Comparison of ENCODE assay signal across 8 mouse cellular contexts in the genomic region with DNA sequence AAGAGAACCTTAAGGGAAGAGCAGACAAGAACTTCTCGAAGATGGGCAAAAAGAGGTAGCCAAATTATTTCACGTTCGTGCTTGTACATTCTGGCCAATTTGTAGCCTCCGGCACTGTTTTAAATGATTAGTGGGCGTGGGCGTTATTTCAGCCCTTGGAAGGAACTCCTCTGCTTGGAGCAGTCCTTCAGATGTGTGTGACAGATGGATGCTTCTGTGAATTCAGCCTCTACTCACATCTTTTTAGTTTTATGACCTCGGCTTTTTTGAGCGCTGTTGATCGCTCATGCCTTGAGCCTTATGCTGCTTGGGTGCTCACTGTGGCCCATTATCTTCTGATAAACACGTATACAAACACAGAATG. TPM values are rescaled to one million over a fixed set of nuclear protein-coding genes. Genes with fewer than 3 reads are reported as not detected.
DNase-seq lines count a peak whose midpoint lies in the region; ATAC-seq and TF ChIP-seq lines count a peak whose summit lies in the region.

No protein-coding gene starts in this region.

- no peaks in the 10 kb centered on the region for H3K9me3 ChIP-seq in kidney, embryonic 15.5 days (replicated peaks)
- no peaks in the 10 kb centered on the region for H3K9me3 ChIP-seq in intestine, embryonic 14.5 days (ENCODE audit: control insufficient read depth, low read length)
- H3K9me3 ChIP-seq in midbrain, postnatal 0 days (ENCODE audit: low read length) = no peaks in the 10 kb centered on the region

- no peak for DNase-seq in kidney, postnatal 10 days
- peak; percentile 0 for DNase-seq in embryo, embryonic 11.5 days (ENCODE audit: low read depth, low spot score)
- DNase-seq in intestine, embryonic 14.5 days (ENCODE audit: low spot score) = peak; percentile 58
- DNase-seq in midbrain, postnatal 0 days (ENCODE audit: low spot score) = no peak
- DNase-seq in cerebellum, postnatal 10 days = no peak
- DNase-seq in left cerebral cortex, adult 18-20 months (ENCODE audit: low spot score in 2 of 2) = no peak
- DNase-seq in B cell, adult 2 months = no peak

- peak overlapping the region; percentile 99 for H3K4me2 ChIP-seq in kidney, embryonic 15.5 days
- H3K4me2 ChIP-seq in intestine, embryonic 14.5 days (ENCODE audit: low read length) = peak overlapping the region; percentile 99
- peak overlapping the region; percentile 94 for H3K4me2 ChIP-seq in midbrain, postnatal 0 days (ENCODE audit: low read depth, low read length, poor library complexity, severe bottlenecking)

- H3K4me3 ChIP-seq in kidney, embryonic 15.5 days (replicated peaks) = peak overlapping the region; percentile 62
- H3K4me3 ChIP-seq in intestine, embryonic 14.5 days (ENCODE audit: low read depth, low read length) = peak overlapping the region; percentile 51
- H3K4me3 ChIP-seq in midbrain, postnatal 0 days (ENCODE audit: low read depth, low read length) = peak overlapping the region; percentile 55

- 18% methylated on average over 10 of the region's 10 CpGs for WGBS in kidney, embryonic 15.5 days
- 25% methylated on average over 10 of the region's 10 CpGs for WGBS in intestine, embryonic 14.5 days
- WGBS in midbrain, postnatal 0 days = 28% methylated on average over 10 of the region's 10 CpGs

- no peaks in the 10 kb centered on the region for H3K36me3 ChIP-seq in kidney, embryonic 15.5 days
- H3K36me3 ChIP-seq in intestine, embryonic 14.5 days (ENCODE audit: control insufficient read depth, insufficient read depth, low read length) = no peaks in the 10 kb centered on the region
- no peaks in the 10 kb centered on the region for H3K36me3 ChIP-seq in midbrain, postnatal 0 days (ENCODE audit: insufficient read depth, low read length)

- H3K27me3 ChIP-seq in kidney, embryonic 15.5 days = peaks cover 6% of the 10 kb centered on the region; the same call in 1 of the 2 replicates
- 0 out of 2 replicates have a peak, but pooled peaks cover 5% of the 10 kb centered on the region for H3K27me3 ChIP-seq in intestine, embryonic 14.5 days (replicated peaks; ENCODE audit: control insufficient read depth, insufficient read depth, low read length)
- no peaks in the 10 kb centered on the region for H3K27me3 ChIP-seq in midbrain, postnatal 0 days (ENCODE audit: insufficient read depth, low read length)

- peaks cover 9% of the 10 kb centered on the region for H3K4me1 ChIP-seq in kidney, embryonic 15.5 days
- no peaks in the 10 kb centered on the region; the same call in 1 of the 2 replicates for H3K4me1 ChIP-seq in intestine, embryonic 14.5 days (replicated peaks; ENCODE audit: control insufficient read depth, insufficient read depth, low read length)
- H3K4me1 ChIP-seq in midbrain, postnatal 0 days (ENCODE audit: insufficient read depth, low read length) = no peaks in the 10 kb centered on the region

- ATAC-seq in kidney, embryonic 15.5 days (replicated peaks; ENCODE audit: low FRiP score) = no peak; the same call in 1 of the 2 replicates
- no peak for ATAC-seq in intestine, embryonic 14.5 days (replicated peaks; ENCODE audit: low FRiP score, low TSS enrichment, low read depth)
- ATAC-seq in midbrain, postnatal 0 days (ENCODE audit: low FRiP score) = no peak

- H3K27ac ChIP-seq in kidney, embryonic 15.5 days = no peak overlapping the region
- H3K27ac ChIP-seq in intestine, embryonic 14.5 days (ENCODE audit: low read depth) = no peak overlapping the region
- no peak overlapping the region for H3K27ac ChIP-seq in midbrain, postnatal 0 days (ENCODE audit: low read depth, low read length)

- peak overlapping the region; percentile 51; the same call in 1 of the 2 replicates for H3K9ac ChIP-seq in kidney, embryonic 15.5 days
- H3K9ac ChIP-seq in intestine, embryonic 14.5 days (ENCODE audit: low read length) = peak overlapping the region; percentile 47
- peak overlapping the region; percentile 50 for H3K9ac ChIP-seq in midbrain, postnatal 0 days (replicated peaks; ENCODE audit: low read length, poor library complexity, severe bottlenecking)

- no peak for TF ChIP-seq CTCF in midbrain, postnatal 0 days (IDR thresholded peaks at IDR 0.05)

RNA-seq across cellular contexts. Expression of a gene that starts 0.8 kb away (rescaled TPM):
- polyA plus RNA-seq in kidney, embryonic 15.5 days (2015; fragmentation: Nextera tagmentation; extraction: Ambion mirVana) = 1.2 and 3.4 TPM in 2 replicates
- 1.0 and 1.6 TPM in 2 replicates for polyA plus RNA-seq in intestine, embryonic 14.5 days (2014; fragmentation: Nextera tagmentation; extraction: Ambion mirVana)
- 0.44 and 1.3 TPM in 2 replicates for total RNA-seq in midbrain, postnatal 0 days (2014; rRNA removed)
- 0.64 and 1.2 TPM in 2 replicates for polyA plus RNA-seq in midbrain, postnatal 0 days (2015; fragmentation: Nextera tagmentation; extraction: Ambion mirVana)
- total RNA-seq in left cerebral cortex, adult 18-20 months (2021) = 1 to 10 TPM; 1.6 to 2.9 TPM

Comparison
In these comparisons a context has a peak if more than half of its experiments do, and no peak if none do; other contexts are left out.
1. DNase-seq: peak in embryo, embryonic 11.5 days (single experiment) and intestine, embryonic 14.5 days (single experiment); none in kidney, postnatal 10 days (single experiment), midbrain, postnatal 0 days (single experiment), cerebellum, postnatal 10 days (0 of 2), left cerebral cortex, adult 18-20 months (0 of 2) and B cell, adult 2 months (0 of 2).
2. Peak in every context shown above with its lines, with median percentiles within 50 percentile points of each other: H3K4me2 ChIP-seq, H3K4me3 ChIP-seq and H3K9ac ChIP-seq.